Mouse (Mus musculus) lung, postnatal 36 days (tissue): ENCODE measurements around the gene Olfr566.

Experiments used
- DNase-seq: peaks from one replicate; pipeline ENCODE4 v3.0.0; 2022; ENCODE audit warnings: mixed read lengths

Olfr566 gene

DNA sequence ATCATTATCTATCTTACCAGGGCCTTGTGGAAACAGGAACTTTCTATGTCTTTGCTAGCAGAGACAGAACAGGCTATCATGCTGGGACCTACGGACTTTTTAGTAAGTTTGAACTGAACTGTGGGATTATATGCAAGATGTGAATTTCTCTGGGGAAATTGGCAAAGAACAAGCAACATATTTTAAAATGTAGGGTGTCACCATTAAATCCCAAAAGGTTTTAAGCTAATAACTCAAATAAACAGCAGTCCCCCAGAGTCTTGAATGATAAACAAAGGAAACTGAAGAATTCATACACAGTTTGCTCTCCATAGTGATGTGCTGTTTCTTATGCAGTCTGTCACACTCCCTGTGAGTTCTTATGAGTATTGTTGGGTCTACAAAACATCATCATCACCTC, at the start of gene Olfr566:
Gene Olfr566 (minus strand): TSS at position 101 of the 400 bp plus-strand sequence.
- DNase-seq = no peak

DNA sequence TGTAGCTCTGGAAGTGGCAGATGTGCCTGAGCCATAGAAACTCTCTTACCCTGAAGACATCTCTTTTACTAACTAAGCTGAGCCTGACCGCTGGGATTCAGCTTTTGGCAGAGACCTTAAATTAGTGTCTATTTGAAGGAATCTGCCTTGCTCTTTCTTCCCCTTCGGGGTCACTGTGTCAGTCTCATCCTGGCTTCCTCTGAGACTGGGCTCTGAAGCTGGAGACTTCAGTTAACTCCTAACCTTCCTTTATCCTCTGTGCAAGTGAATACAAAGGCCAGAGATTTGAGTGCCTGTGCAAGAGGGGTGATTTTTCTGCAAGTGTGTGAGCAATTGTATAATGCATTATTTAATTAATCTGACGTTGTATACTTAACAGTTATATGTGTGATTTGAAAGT, 32.2 kb upstream of the Olfr566 start, which contains the start of gene Olfr569:
Gene Olfr569 (minus strand): TSS at position 101 of the 400 bp plus-strand sequence.
- DNase-seq = no peak

DNA sequence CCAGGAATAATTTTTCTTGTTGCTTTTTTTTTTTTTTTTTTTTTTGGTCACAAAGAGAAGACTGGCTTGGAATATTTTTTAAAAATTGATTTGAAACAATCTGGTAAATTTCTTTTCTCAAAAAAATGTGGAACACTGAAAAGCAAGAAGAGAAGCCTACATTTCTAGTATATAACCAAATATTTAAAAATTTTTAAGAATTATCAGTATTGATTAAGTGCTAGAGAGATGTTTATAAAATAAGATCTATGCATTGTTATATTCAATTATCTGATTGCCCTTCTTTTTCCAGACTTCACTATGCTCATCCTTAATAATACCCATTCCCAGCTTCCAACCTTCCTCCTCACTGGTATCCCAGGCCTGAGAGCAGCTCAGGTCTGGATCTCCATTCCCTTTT, 18.3 kb upstream of the Olfr566 start, which contains the start of gene Olfr568:
Gene Olfr568 (plus strand): TSS at position 301 of the 400 bp plus-strand sequence.
- no peak for DNase-seq

DNA sequence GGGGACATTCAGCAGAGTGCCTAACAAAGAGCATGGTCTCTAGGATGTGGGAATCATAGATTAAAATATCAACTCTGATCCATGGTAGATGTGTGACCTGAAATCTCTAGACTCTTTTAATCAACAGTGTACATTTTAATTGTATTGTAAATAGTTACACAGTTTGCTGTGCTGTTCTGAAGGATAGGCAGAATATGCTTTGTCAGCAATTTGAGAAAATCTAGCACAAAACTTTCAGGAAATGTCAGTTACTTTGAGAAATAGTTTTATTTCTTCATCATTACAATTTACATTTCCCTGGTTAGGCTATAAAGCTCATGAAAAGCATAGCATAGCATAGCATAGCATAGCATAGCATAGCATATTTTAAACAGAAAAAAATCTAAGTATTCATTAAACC, 2.8 kb downstream of the Olfr566 start:
- DNase-seq = no peak
